ENCODE assay signal across 23 mouse cellular contexts in genomic region chr6:36247027-36247426, GRCm38 (mm10).
DNase-seq lines count a peak whose midpoint lies in the region; ATAC-seq and TF ChIP-seq lines count a peak whose summit lies in the region.
"Had no signal": no experiment of that assay in that cellular context is flagged by ENCODE, and none has a peak within 500 bp of the region (broad histone marks: within the 10 kb centered on the region; RNA-seq: fewer than 3 reads in every experiment).

No protein-coding gene starts in this region.

- H3K36me3 ChIP-seq in heart, embryonic 11.5 days (ENCODE audit: control insufficient read depth, insufficient read depth, low read length), result no peaks in the 10 kb centered on the region
- no peaks in the 10 kb centered on the region for H3K36me3 ChIP-seq in hindbrain, embryonic 14.5 days (replicated peaks; ENCODE audit: control insufficient read depth, insufficient read depth)
- no peaks in the 10 kb centered on the region for H3K36me3 ChIP-seq in hindbrain, postnatal 0 days (ENCODE audit: insufficient read depth, low read length)
- H3K36me3 ChIP-seq in midbrain, embryonic 16.5 days (ENCODE audit: control insufficient read depth, insufficient read depth, low read length), result no peaks in the 10 kb centered on the region
- H3K36me3 ChIP-seq in midbrain, embryonic 10.5 days, result no peaks in the 10 kb centered on the region
- H3K36me3 ChIP-seq in midbrain, postnatal 0 days (ENCODE audit: insufficient read depth, low read length), result no peaks in the 10 kb centered on the region
- H3K36me3 ChIP-seq: forebrain, embryonic 10.5 days; heart, embryonic 12.5 days; heart, embryonic 15.5 days had no signal

- peak; percentile 72 for DNase-seq in heart, adult 11 months
- no peak for DNase-seq in hindbrain, embryonic 14.5 days (ENCODE audit: low spot score)
- DNase-seq in hindbrain, postnatal 0 days (ENCODE audit: low spot score), result no peak
- DNase-seq in midbrain, embryonic 10.5 days (ENCODE audit: low spot score), result no peak
- peak; percentile 17 for DNase-seq in midbrain, postnatal 0 days (ENCODE audit: low spot score)
- DNase-seq in urinary bladder, postnatal 4 days (ENCODE audit: low spot score in 2 of 2), result no peak
- DNase-seq: adrenal gland, adult 8-10 months; adrenal gland, postnatal 25 days; cerebellum, adult 18-20 months; cerebellum, adult 9-10 months; cerebellum, postnatal 14 days; gastrocnemius, postnatal 10 days; gastrocnemius, postnatal 36 days; heart, postnatal 10 days; heart, postnatal 36 days had no signal

- H3K9ac ChIP-seq in heart, embryonic 11.5 days (ENCODE audit: low read depth, low read length), result no peak overlapping the region
- H3K9ac ChIP-seq in hindbrain, embryonic 14.5 days, result no peak overlapping the region
- no peak overlapping the region for H3K9ac ChIP-seq in hindbrain, postnatal 0 days (replicated peaks; ENCODE audit: low read length)
- no peak overlapping the region for H3K9ac ChIP-seq in midbrain, embryonic 16.5 days (ENCODE audit: low read depth, low read length)
- no peak overlapping the region for H3K9ac ChIP-seq in midbrain, postnatal 0 days (replicated peaks; ENCODE audit: low read length, poor library complexity, severe bottlenecking)
- H3K9ac ChIP-seq: forebrain, embryonic 13.5 days; heart, embryonic 12.5 days; heart, embryonic 15.5 days had no signal

- WGBS in heart, embryonic 11.5 days (ENCODE audit: insufficient replicate concordance), result 55% methylated on average over 3 of the region's 3 CpGs
- 56% methylated on average over 3 of the region's 3 CpGs for WGBS in hindbrain, embryonic 14.5 days
- WGBS in hindbrain, postnatal 0 days, result 61% methylated on average over 3 of the region's 3 CpGs
- 69% methylated on average over 3 of the region's 3 CpGs for WGBS in midbrain, embryonic 16.5 days
- 81% methylated on average over 3 of the region's 3 CpGs for WGBS in midbrain, embryonic 10.5 days
- WGBS in midbrain, postnatal 0 days, result 65% methylated on average over 3 of the region's 3 CpGs

- TF ChIP-seq CTCF in hindbrain, postnatal 0 days (IDR thresholded peaks at IDR 0.05; ENCODE audit: low read depth), result no peak
- TF ChIP-seq CTCF in midbrain, postnatal 0 days (IDR thresholded peaks at IDR 0.05), result no peak

- no peak for ATAC-seq in heart, embryonic 11.5 days (replicated peaks; ENCODE audit: insufficient number of reproducible peaks, low FRiP score, low TSS enrichment)
- ATAC-seq in hindbrain, embryonic 14.5 days (ENCODE audit: low FRiP score), result no peak; the same call in 1 of the 2 replicates
- no peak for ATAC-seq in hindbrain, postnatal 0 days
- 0 out of 2 replicates have a peak, but pooled peaks have one; percentile 21 for ATAC-seq in midbrain, embryonic 16.5 days
- no peak for ATAC-seq in midbrain, postnatal 0 days (ENCODE audit: low FRiP score)
- ATAC-seq: activated CD4-positive, CD25-positive, alpha-beta regulatory T cell, adult 4 months; forebrain, embryonic 13.5 days; forebrain, embryonic 16.5 days had no signal

- H3K9me3 ChIP-seq in heart, embryonic 11.5 days (replicated peaks; ENCODE audit: control insufficient read depth, low read length), result no peaks in the 10 kb centered on the region
- H3K9me3 ChIP-seq in hindbrain, embryonic 14.5 days (ENCODE audit: control insufficient read depth, low read length), result no peaks in the 10 kb centered on the region
- no peaks in the 10 kb centered on the region for H3K9me3 ChIP-seq in hindbrain, postnatal 0 days (ENCODE audit: low read length)
- no peaks in the 10 kb centered on the region for H3K9me3 ChIP-seq in midbrain, embryonic 16.5 days (replicated peaks; ENCODE audit: control insufficient read depth, low read length, poor library complexity, severe bottlenecking)
- H3K9me3 ChIP-seq in midbrain, embryonic 10.5 days (replicated peaks), result no peaks in the 10 kb centered on the region
- no peaks in the 10 kb centered on the region for H3K9me3 ChIP-seq in midbrain, postnatal 0 days (ENCODE audit: low read length)
- H3K9me3 ChIP-seq: forebrain, embryonic 10.5 days; forebrain, embryonic 13.5 days; heart, embryonic 12.5 days; heart, embryonic 15.5 days had no signal

- no peaks in the 10 kb centered on the region for H3K4me1 ChIP-seq in heart, embryonic 11.5 days (ENCODE audit: control insufficient read depth, insufficient read depth, low read length)
- 0 out of 2 replicates have a peak, but pooled peaks cover 5% of the 10 kb centered on the region for H3K4me1 ChIP-seq in hindbrain, embryonic 14.5 days (replicated peaks; ENCODE audit: control insufficient read depth, insufficient read depth, low read length)
- no peaks in the 10 kb centered on the region for H3K4me1 ChIP-seq in hindbrain, postnatal 0 days (ENCODE audit: insufficient read depth, low read length)
- no peaks in the 10 kb centered on the region for H3K4me1 ChIP-seq in midbrain, embryonic 16.5 days (ENCODE audit: control insufficient read depth, insufficient read depth, low read length)
- no peaks in the 10 kb centered on the region for H3K4me1 ChIP-seq in midbrain, embryonic 10.5 days
- no peaks in the 10 kb centered on the region for H3K4me1 ChIP-seq in midbrain, postnatal 0 days (ENCODE audit: insufficient read depth, low read length)
- H3K4me1 ChIP-seq: forebrain, embryonic 10.5 days; forebrain, embryonic 13.5 days; heart, embryonic 12.5 days; heart, embryonic 15.5 days had no signal

- H3K27ac ChIP-seq in heart, embryonic 11.5 days (ENCODE audit: low read depth, low read length), result no peak overlapping the region
- 0 out of 2 replicates have a peak overlapping the region, but pooled peaks have one; percentile 3 for H3K27ac ChIP-seq in hindbrain, embryonic 14.5 days
- no peak overlapping the region for H3K27ac ChIP-seq in hindbrain, postnatal 0 days
- no peak overlapping the region for H3K27ac ChIP-seq in midbrain, embryonic 16.5 days (ENCODE audit: low read length)
- H3K27ac ChIP-seq in midbrain, embryonic 10.5 days (replicated peaks), result no peak overlapping the region
- no peak overlapping the region for H3K27ac ChIP-seq in midbrain, postnatal 0 days (ENCODE audit: low read depth, low read length)
- H3K27ac ChIP-seq: forebrain, embryonic 10.5 days; forebrain, embryonic 13.5 days; heart, embryonic 15.5 days had no signal

- H3K4me2 ChIP-seq in heart, embryonic 11.5 days, result no peak overlapping the region
- no peak overlapping the region for H3K4me2 ChIP-seq in hindbrain, embryonic 14.5 days (replicated peaks)
- no peak overlapping the region for H3K4me2 ChIP-seq in hindbrain, postnatal 0 days (ENCODE audit: low read depth, low read length)
- H3K4me2 ChIP-seq in midbrain, embryonic 16.5 days (ENCODE audit: low read length), result no peak overlapping the region
- H3K4me2 ChIP-seq in midbrain, postnatal 0 days (ENCODE audit: low read depth, low read length, poor library complexity, severe bottlenecking), result no peak overlapping the region
- H3K4me2 ChIP-seq: forebrain, embryonic 13.5 days; heart, embryonic 12.5 days; heart, embryonic 15.5 days had no signal

- no peaks in the 10 kb centered on the region for H3K27me3 ChIP-seq in heart, embryonic 11.5 days (ENCODE audit: control insufficient read depth, insufficient read depth, low read length)
- no peaks in the 10 kb centered on the region for H3K27me3 ChIP-seq in hindbrain, embryonic 14.5 days (ENCODE audit: control insufficient read depth, insufficient read depth, low read length)
- no peaks in the 10 kb centered on the region for H3K27me3 ChIP-seq in hindbrain, postnatal 0 days (ENCODE audit: insufficient read depth, low read length)
- H3K27me3 ChIP-seq in midbrain, embryonic 16.5 days (ENCODE audit: control insufficient read depth, insufficient read depth, low read depth, low read length), result no peaks in the 10 kb centered on the region
- H3K27me3 ChIP-seq in midbrain, embryonic 10.5 days (ENCODE audit: low read depth, poor library complexity, severe bottlenecking), result no peaks in the 10 kb centered on the region
- no peaks in the 10 kb centered on the region for H3K27me3 ChIP-seq in midbrain, postnatal 0 days (ENCODE audit: insufficient read depth, low read length)
- H3K27me3 ChIP-seq: forebrain, embryonic 13.5 days; heart, embryonic 12.5 days; heart, embryonic 15.5 days had no signal

- no peak overlapping the region for H3K4me3 ChIP-seq in heart, embryonic 11.5 days (ENCODE audit: low read depth, low read length)
- no peak overlapping the region for H3K4me3 ChIP-seq in hindbrain, embryonic 14.5 days (replicated peaks; ENCODE audit: low read length)
- no peak overlapping the region for H3K4me3 ChIP-seq in hindbrain, postnatal 0 days (ENCODE audit: low read length)
- H3K4me3 ChIP-seq in midbrain, embryonic 16.5 days (ENCODE audit: low read depth, low read length), result no peak overlapping the region
- H3K4me3 ChIP-seq in midbrain, embryonic 10.5 days, result no peak overlapping the region
- H3K4me3 ChIP-seq in midbrain, postnatal 0 days (ENCODE audit: low read depth, low read length), result no peak overlapping the region
- H3K4me3 ChIP-seq: forebrain, embryonic 10.5 days; forebrain, embryonic 13.5 days; heart, embryonic 12.5 days; heart, embryonic 15.5 days had no signal

Comparison
In these comparisons a context has a peak if more than half of its experiments do, and no peak if none do; other contexts are left out.
1. DNase-seq: peak in heart, adult 11 months (single experiment) and midbrain, postnatal 0 days (single experiment); none in hindbrain, embryonic 14.5 days (single experiment), hindbrain, postnatal 0 days (single experiment), midbrain, embryonic 10.5 days (single experiment) and urinary bladder, postnatal 4 days (0 of 2).